Mouse (Mus musculus): ENCODE results near the gene Pabpn1. TPM values are rescaled to one million over a fixed set of nuclear protein-coding genes. Genes with fewer than 3 reads are reported as not detected.

Pabpn1 gene
- polyA plus RNA-seq, 1 experiment from 2014 or later = 157 TPM

DNA sequence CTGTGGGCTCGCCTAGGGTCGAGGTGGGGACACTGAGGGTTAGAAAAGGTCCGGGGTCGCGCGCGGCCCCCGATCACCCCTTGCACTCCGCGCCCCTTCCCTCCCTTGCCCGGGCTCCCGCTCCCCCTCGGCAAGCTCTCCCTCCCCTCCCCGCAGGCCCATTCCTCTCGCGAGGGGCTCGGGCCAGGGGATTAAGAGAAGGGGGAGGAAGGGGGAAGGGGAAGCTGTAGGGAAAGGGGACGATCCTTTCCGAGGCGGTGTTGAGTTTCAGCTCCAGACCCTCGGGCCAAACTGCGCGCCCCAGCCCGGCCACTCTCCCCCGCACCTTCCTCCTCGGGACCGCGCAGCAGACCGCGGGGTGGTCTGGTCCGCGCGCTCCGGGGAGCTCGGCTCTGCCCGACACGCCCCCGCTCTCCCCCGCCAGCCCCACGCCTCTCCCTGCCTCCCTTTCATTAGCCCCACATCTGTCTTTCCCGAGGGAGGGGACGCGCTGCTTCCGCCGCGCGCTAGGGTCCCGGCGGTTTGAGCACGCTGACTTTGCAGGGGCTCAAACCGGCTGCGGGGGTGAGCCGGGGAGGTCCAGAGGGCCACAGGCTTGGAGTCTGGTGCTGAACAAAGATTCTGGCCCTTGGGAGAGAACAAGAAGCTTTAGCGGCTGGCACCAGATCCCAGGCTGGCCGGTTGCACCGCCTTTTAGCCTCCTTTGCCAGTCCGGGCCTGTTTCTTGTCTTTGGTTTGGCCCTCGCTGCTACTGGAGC lies 34.3 kb downstream of the Pabpn1 start:
- WGBS = under 1% methylated on average over 55 of the region's 58 CpGs
- H3K4me2 ChIP-seq = peak overlapping the region; percentile 94

GRCm38 (mm10) chr14:54927296-54927695 lies 35.0 kb downstream of the Pabpn1 start:
- H3K4me3 ChIP-seq (replicated peaks) = peak overlapping the region; percentile 51
- peak overlapping the region; percentile 94 for H3K4me2 ChIP-seq
- ATAC-seq (replicated peaks; ENCODE audit: low FRiP score) = no peak
- H3K27ac ChIP-seq = peak overlapping the region; percentile 99
- H3K27me3 ChIP-seq = no peaks in the 10 kb centered on the region
- WGBS = 13% methylated on average over 7 of the region's 7 CpGs
- peak overlapping the region; percentile 74 for H3K9ac ChIP-seq
- H3K9me3 ChIP-seq (replicated peaks) = no peaks in the 10 kb centered on the region
- peaks cover 4% of the 10 kb centered on the region for H3K36me3 ChIP-seq
- peaks cover 52% of the 10 kb centered on the region for H3K4me1 ChIP-seq

More for the DNA sequence above, 34.3 kb downstream of the Pabpn1 start:
- peak; percentile 87 for ATAC-seq (replicated peaks; ENCODE audit: low FRiP score)
- Histone ChIP-seq H3K9ac (peak overlapping the region; percentile 74), H3K4me3 (replicated peaks) (peak overlapping the region; percentile 51), H3K36me3 (peaks cover 11% of the 10 kb centered on the region), H3K4me1 (peaks cover 52% of the 10 kb centered on the region), H3K27me3 (no peaks in the 10 kb centered on the region), H3K9me3 (replicated peaks) (no peaks in the 10 kb centered on the region), H3K27ac (peak overlapping the region; percentile 99)

- H3K4me1 ChIP-seq = peaks cover 45% of the 10 kb centered on the region
- ATAC-seq (replicated peaks; ENCODE audit: low FRiP score) = no peak
- no peak overlapping the region for H3K9ac ChIP-seq
- H3K4me3 ChIP-seq (replicated peaks) = no peak overlapping the region
- no peaks in the 10 kb centered on the region for H3K27me3 ChIP-seq
- no peaks in the 10 kb centered on the region for H3K36me3 ChIP-seq
- 69% methylated on average over 5 of the region's 5 CpGs for WGBS
- no peak overlapping the region for H3K4me2 ChIP-seq
- H3K9me3 ChIP-seq (replicated peaks) = no peaks in the 10 kb centered on the region
- H3K27ac ChIP-seq = no peak overlapping the region
Observed at GRCm38 (mm10) chr14:54929801-54930200, 37.5 kb downstream of the Pabpn1 start.

- WGBS = 39% methylated on average over 2 of the region's 2 CpGs
- ATAC-seq (replicated peaks; ENCODE audit: low FRiP score) = no peak
- Histone ChIP-seq H3K27me3 (no peaks in the 10 kb centered on the region), H3K4me3 (replicated peaks) (no peak overlapping the region), H3K4me1 (peaks cover 40% of the 10 kb centered on the region), H3K9me3 (replicated peaks) (no peaks in the 10 kb centered on the region), H3K27ac (no peak overlapping the region), H3K4me2 (no peak overlapping the region), H3K9ac (no peak overlapping the region), H3K36me3 (no peaks in the 10 kb centered on the region)
Observed at GRCm38 (mm10) chr14:54930431-54930830, 38.1 kb downstream of the Pabpn1 start.

DNA sequence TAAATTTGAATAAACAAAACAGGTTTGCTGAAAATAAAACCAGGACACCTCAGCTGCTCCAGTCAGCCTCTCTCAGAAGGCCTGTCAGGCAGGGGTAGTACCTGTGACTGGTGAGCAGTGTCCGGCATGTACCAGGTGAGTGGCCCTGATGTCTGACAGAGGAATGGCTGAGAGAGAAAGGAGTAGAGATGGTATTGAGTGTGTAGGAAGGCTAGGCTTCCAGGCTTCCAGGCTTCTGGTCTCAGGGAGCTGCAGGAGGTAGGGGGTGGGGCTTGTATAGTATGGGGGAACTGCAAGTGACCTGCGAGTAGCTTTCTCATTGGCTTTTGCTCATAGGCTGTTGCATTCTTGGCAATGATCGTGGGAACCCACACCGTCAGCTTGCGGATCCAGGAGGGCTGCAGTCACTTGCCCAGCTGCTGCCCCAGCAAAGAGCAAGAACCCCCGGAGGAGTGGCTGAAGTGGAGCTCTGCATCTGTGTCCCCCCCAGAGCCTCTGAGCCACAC lies 40.4 kb downstream of the Pabpn1 start, which contains the start of gene Il25:
TSS of gene Il25 (plus strand) at position 51 of the 506 bp plus-strand sequence.
- H3K4me1 ChIP-seq = peaks cover 35% of the 10 kb centered on the region
- ATAC-seq (replicated peaks; ENCODE audit: low FRiP score) = no peak
- 31% methylated on average over 6 of the region's 6 CpGs for WGBS
- no peaks in the 10 kb centered on the region for H3K36me3 ChIP-seq
- H3K9me3 ChIP-seq (replicated peaks) = no peaks in the 10 kb centered on the region
- no peak within 1 kb of the TSS for H3K9ac ChIP-seq
- H3K4me2 ChIP-seq = no peak within 1 kb of the TSS
- H3K27me3 ChIP-seq = no peaks in the 10 kb centered on the region
- H3K4me3 ChIP-seq (replicated peaks) = no peak within 1 kb of the TSS
- H3K27ac ChIP-seq = no peak within 1 kb of the TSS

- Histone ChIP-seq H3K4me3 (replicated peaks) (0 out of 2 replicates have a peak within 1 kb of the TSS, but pooled peaks have one; percentile 12), H3K27me3 (no peaks in the 10 kb centered on the region), H3K36me3 (no peaks in the 10 kb centered on the region), H3K27ac (peak within 1 kb of the TSS; percentile 82), H3K4me2 (peak within 1 kb of the TSS; percentile 41), H3K9me3 (replicated peaks) (no peaks in the 10 kb centered on the region), H3K4me1 (peaks cover 35% of the 10 kb centered on the region), H3K9ac (peak within 1 kb of the TSS; percentile 5; the same call in 1 of the 2 replicates)
- 18% methylated on average over 8 of the region's 8 CpGs for WGBS
- peak; percentile 57 for ATAC-seq (replicated peaks; ENCODE audit: low FRiP score)
Observed at GRCm38 (mm10) chr14:54935904-54936830, 43.9 kb downstream of the Pabpn1 start, which contains the start of gene Cmtm5. Cmtm5 (plus strand) TSS chr14:54936261.

DNA sequence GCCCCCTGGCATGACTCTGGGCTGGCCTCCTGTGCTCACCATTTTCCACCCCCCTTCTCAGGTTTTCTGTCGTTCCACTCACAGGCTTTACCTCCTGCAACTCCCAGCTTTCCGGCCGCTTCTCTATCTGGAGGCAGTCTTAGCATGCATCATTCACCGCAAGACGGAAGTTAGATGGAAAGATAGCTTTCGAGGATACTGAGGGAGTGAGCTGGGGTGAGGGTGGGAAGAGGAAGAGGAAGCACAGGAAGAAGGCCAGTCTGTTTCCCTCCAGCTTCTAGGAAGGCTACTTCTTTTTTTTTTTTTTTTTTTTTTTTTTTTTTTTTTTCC lies 44.5 kb downstream of the Pabpn1 start:
- H3K9me3 ChIP-seq (replicated peaks) = no peaks in the 10 kb centered on the region
- no peaks in the 10 kb centered on the region for H3K36me3 ChIP-seq
- WGBS = 18% methylated on average over 6 of the region's 6 CpGs
- H3K4me1 ChIP-seq = peaks cover 35% of the 10 kb centered on the region
- no peaks in the 10 kb centered on the region for H3K27me3 ChIP-seq
- peak overlapping the region; percentile 82 for H3K27ac ChIP-seq
- peak overlapping the region; percentile 41 for H3K4me2 ChIP-seq
- H3K4me3 ChIP-seq (replicated peaks) = 0 out of 2 replicates have a peak overlapping the region, but pooled peaks have one; percentile 12
- H3K9ac ChIP-seq = peak overlapping the region; percentile 5; the same call in 1 of the 2 replicates
- no peak; the same call in 1 of the 2 replicates for ATAC-seq (replicated peaks; ENCODE audit: low FRiP score)

- H3K36me3 ChIP-seq = no peaks in the 10 kb centered on the region
- H3K4me1 ChIP-seq = peaks cover 35% of the 10 kb centered on the region
- H3K4me2 ChIP-seq = no peak overlapping the region
- H3K4me3 ChIP-seq (replicated peaks) = no peak overlapping the region
- no peak overlapping the region for H3K27ac ChIP-seq
- H3K27me3 ChIP-seq = no peaks in the 10 kb centered on the region
- H3K9ac ChIP-seq = no peak overlapping the region
- 83% methylated on average over 16 of the region's 16 CpGs for WGBS
- H3K9me3 ChIP-seq (replicated peaks) = no peaks in the 10 kb centered on the region
- no peak for ATAC-seq (replicated peaks; ENCODE audit: low FRiP score)
Observed at GRCm38 (mm10) chr14:54937361-54938182, 45.3 kb downstream of the Pabpn1 start.

GRCm38 (mm10) chr14:54938431-54939219 lies 46.3 kb downstream of the Pabpn1 start:
- H3K27ac ChIP-seq = no peak overlapping the region
- no peaks in the 10 kb centered on the region for H3K9me3 ChIP-seq (replicated peaks)
- 80% methylated on average over 15 of the region's 15 CpGs for WGBS
- no peak overlapping the region for H3K4me2 ChIP-seq
- ATAC-seq (replicated peaks; ENCODE audit: low FRiP score) = no peak
- H3K4me1 ChIP-seq = peaks cover 29% of the 10 kb centered on the region
- H3K4me3 ChIP-seq (replicated peaks) = no peak overlapping the region
- H3K9ac ChIP-seq = no peak overlapping the region
- H3K27me3 ChIP-seq = no peaks in the 10 kb centered on the region
- H3K36me3 ChIP-seq = no peaks in the 10 kb centered on the region

GRCm38 (mm10) chr14:54939434-54940175 lies 47.3 kb downstream of the Pabpn1 start:
- no peak overlapping the region for H3K9ac ChIP-seq
- ATAC-seq (replicated peaks; ENCODE audit: low FRiP score) = peak; percentile 47; the same call in 1 of the 2 replicates
- H3K27me3 ChIP-seq = no peaks in the 10 kb centered on the region
- H3K4me2 ChIP-seq = no peak overlapping the region
- peak overlapping the region; percentile 37; the same call in 1 of the 2 replicates for H3K27ac ChIP-seq
- H3K4me1 ChIP-seq = peaks cover 29% of the 10 kb centered on the region
- 43% methylated on average over 12 of the region's 12 CpGs for WGBS
- H3K4me3 ChIP-seq (replicated peaks) = no peak overlapping the region
- no peaks in the 10 kb centered on the region for H3K36me3 ChIP-seq
- no peaks in the 10 kb centered on the region for H3K9me3 ChIP-seq (replicated peaks)
